Mouse (Mus musculus) testis, postnatal 14 days (tissue): ENCODE data around the gene Slc9c1.
"Not testable (repeated sequence)": the region's sequence is repeated elsewhere in the genome, so short reads cannot be mapped to it uniquely, and the experiment has no call there.

Experiments used
- DNase-seq: peaks from one replicate; pipeline ENCODE4 v3.0.0; 2021; ENCODE audit warnings: low spot score

Slc9c1 gene

GRCm38 (mm10) chr16:45535009-45535408 is at the start of gene Slc9c1:
TSS of gene Slc9c1 (plus strand) at chr16:45535309.
- DNase-seq, result no peak

- DNase-seq, result no peak
Observed at GRCm38 (mm10) chr16:45492927-45493326, 42.2 kb upstream of the Slc9c1 start, which contains the start of gene Gm609. TSS of gene Gm609 (minus strand) at chr16:45492969.

GRCm38 (mm10) chr16:45495326-45495725 is 39.8 kb upstream of the Slc9c1 start:
- DNase-seq, result peak; percentile 38

- DNase-seq, result no peak
Observed at GRCm38 (mm10) chr16:45525551-45525950, 9.6 kb upstream of the Slc9c1 start.

- no peak for DNase-seq
Observed at GRCm38 (mm10) chr16:45531950-45532349, 3.2 kb upstream of the Slc9c1 start, which contains the start of gene Gm17783. TSS of gene Gm17783 (minus strand) at chr16:45532050.

GRCm38 (mm10) chr16:45538342-45538741 is 3.2 kb downstream of the Slc9c1 start:
- not testable (repeated sequence) for DNase-seq

GRCm38 (mm10) chr16:45542108-45542507 is 7.0 kb downstream of the Slc9c1 start:
- DNase-seq, result no peak

GRCm38 (mm10) chr16:45544341-45544740 is 9.2 kb downstream of the Slc9c1 start:
- no peak for DNase-seq

GRCm38 (mm10) chr16:45547982-45548381 is 12.9 kb downstream of the Slc9c1 start:
- DNase-seq, result no peak

GRCm38 (mm10) chr16:45551579-45551978 is 16.5 kb downstream of the Slc9c1 start:
- no peak for DNase-seq

- no peak for DNase-seq
Observed at GRCm38 (mm10) chr16:45561747-45562146, 26.6 kb downstream of the Slc9c1 start.

GRCm38 (mm10) chr16:45572307-45572706 is 37.2 kb downstream of the Slc9c1 start:
- DNase-seq, result no peak

GRCm38 (mm10) chr16:45579883-45580282 is 44.8 kb downstream of the Slc9c1 start:
- no peak for DNase-seq

GRCm38 (mm10) chr16:45582512-45582911 is 47.4 kb downstream of the Slc9c1 start:
- no peak for DNase-seq

- DNase-seq, result no peak
Observed at GRCm38 (mm10) chr16:45593656-45594055, 58.5 kb downstream of the Slc9c1 start.

GRCm38 (mm10) chr16:45595494-45595893 is 60.4 kb downstream of the Slc9c1 start:
- no peak for DNase-seq

GRCm38 (mm10) chr16:45608481-45608954 is 73.4 kb downstream of the Slc9c1 start:
- peak; percentile 7 for DNase-seq

- DNase-seq, result no peak
Observed at GRCm38 (mm10) chr16:45609300-45609699, 74.2 kb downstream of the Slc9c1 start.

- no peak for DNase-seq
Observed at GRCm38 (mm10) chr16:45610267-45610666, 75.2 kb downstream of the Slc9c1 start, which contains the start of gene Gcsam. TSS of gene Gcsam (plus strand) at chr16:45610380.

GRCm38 (mm10) chr16:45613247-45613646 is 78.1 kb downstream of the Slc9c1 start:
- no peak for DNase-seq

GRCm38 (mm10) chr16:45615944-45616343 is 80.8 kb downstream of the Slc9c1 start:
- DNase-seq, result no peak

- DNase-seq, result no peak
Observed at GRCm38 (mm10) chr16:45619751-45620375, 84.8 kb downstream of the Slc9c1 start.

GRCm38 (mm10) chr16:45623230-45623629 is 88.1 kb downstream of the Slc9c1 start:
- no peak for DNase-seq

GRCm38 (mm10) chr16:45624791-45625190 is 89.7 kb downstream of the Slc9c1 start:
- no peak for DNase-seq
